Mouse (Mus musculus) urinary bladder, postnatal 10 days (tissue): ENCODE measurements around the gene Cct5.
"Not testable (repeated sequence)": the region's sequence is repeated elsewhere in the genome, so short reads cannot be mapped to it uniquely, and the experiment has no call there.

Experiments used
- DNase-seq: peaks from one replicate; pipeline ENCODE4 v3.0.0; 2022; ENCODE audit warnings: low spot score

Gene Cct5

DNA sequence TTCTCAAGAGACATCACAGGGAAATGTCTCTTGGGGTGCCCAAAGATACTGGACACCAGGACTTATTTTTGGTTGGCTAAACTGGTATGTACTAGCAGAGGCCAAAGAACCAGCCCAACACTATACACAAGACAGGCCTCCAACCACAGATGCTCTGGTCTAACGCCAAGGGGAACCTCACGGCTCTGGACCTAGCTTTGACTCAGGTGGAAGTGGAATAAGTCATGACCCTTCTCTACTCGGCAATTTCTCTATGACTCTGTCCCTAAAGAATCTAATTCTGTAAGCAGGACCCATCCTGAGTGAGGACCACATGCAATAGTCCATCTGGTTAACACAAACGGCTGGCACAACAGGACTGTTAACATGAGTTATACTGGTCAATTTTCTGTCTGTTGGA is 1.8 kb downstream of the Cct5 start:
- DNase-seq, result no peak

GRCm38 (mm10) chr15:31595651-31596050 is 6.0 kb downstream of the Cct5 start:
- no peak for DNase-seq

DNA sequence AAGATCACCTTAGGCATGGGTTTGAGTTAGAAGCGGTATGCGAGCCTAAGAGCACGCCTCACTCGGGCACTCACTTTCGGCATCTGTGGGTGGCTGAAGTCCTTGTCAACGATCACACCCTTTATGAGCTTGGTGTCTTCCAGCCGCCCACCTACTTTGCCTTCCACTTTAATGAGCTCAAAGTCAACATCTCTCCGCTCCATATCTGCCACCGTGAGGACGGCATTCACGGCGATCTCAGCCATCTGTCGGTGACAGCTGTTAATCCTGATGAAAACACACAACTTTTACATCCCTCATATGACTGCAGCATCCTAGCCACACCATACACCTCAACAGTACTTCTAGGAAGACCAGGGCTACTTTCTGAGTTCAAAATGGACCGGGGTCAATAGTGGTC is 7.3 kb downstream of the Cct5 start:
- DNase-seq, result no peak

- no peak for DNase-seq
Measured at GRCm38 (mm10) chr15:31592531-31592930, 9.1 kb downstream of the Cct5 start.

- DNase-seq, result no peak
Measured at GRCm38 (mm10) chr15:31590176-31590575, 11.4 kb downstream of the Cct5 start.

GRCm38 (mm10) chr15:31588989-31589640 is 12.5 kb downstream of the Cct5 start:
- no peak for DNase-seq

DNA sequence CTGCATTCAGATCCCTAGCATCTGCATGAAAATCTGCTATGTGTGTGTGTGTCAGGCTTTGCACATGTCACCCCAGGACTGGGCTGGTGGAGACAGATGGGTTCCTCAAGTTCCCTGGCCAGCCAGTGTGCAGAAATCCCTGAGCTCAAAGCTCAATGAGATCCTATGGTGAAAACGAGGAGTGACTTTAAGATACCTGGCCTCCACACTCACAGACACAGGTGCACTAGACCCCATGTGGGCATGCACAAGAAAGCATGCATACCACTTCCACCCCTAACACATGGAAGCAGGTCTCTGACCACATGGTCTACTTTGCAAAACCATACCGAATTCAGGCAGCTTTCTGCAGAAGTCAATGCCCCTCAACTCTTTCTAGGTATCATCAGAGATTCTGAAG is 13.8 kb downstream of the Cct5 start:
- no peak for DNase-seq

GRCm38 (mm10) chr15:31586519-31586918 is 15.1 kb downstream of the Cct5 start:
- peak; percentile 54 for DNase-seq

- no peak for DNase-seq
Measured at GRCm38 (mm10) chr15:31586088-31586487, 15.5 kb downstream of the Cct5 start.

DNA sequence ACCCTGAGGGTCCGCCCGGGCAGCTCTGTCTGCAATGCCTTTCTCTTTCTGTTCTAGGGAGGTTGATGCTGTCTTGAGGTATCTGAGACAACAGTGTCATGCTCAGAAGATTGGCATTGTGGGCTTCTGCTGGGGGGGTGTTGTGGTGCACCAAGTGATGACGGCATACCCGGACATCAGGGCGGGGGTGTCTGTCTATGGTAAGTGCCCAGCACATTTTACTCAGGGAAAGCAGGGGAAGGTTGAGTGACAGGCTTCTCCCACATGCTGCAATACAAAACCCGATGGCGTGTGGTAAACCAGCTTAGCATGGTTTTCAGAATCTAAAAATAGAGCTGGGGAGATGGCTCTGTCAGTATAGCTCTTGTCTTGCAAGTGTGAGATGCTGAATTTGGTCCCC is 16.4 kb downstream of the Cct5 start:
- DNase-seq, result no peak

DNA sequence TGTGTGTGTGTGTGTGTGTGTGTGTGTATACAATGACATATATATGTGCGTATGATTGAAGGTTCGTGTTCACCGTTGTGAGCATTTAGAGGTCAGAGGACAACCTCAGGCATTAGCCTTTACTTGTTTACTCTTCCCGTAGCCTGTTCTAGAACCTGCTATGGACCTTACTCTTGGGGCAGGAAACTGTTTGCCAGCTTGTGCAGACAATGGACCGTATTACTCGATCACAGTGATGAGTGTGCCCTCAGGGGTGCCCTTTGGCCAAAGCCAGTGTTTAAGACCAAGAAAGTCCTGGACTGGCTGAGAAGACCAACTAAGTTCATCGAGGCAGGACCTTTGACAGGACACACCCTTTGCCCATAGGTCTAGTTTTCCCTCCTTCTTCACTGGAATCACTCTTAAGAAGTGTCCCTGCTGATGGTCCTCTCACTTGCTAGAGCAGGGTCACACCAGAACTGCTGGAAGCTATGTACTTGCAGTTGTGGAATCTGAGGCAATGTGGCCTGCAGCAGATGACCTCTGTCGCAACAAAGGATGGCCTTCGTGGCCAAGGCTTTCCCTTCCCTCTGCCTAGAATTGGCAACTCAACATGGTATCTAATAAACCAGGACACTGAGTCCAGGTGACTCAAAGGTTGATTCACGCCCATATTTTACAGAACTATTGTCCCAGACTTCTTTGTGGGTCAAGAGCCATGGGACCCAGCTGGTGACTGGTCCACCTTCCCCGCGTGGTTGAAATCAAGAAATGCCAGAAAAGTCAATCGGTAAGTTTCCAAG is 18.1 kb downstream of the Cct5 start:
- no peak for DNase-seq

- not testable (repeated sequence) for DNase-seq
Measured at GRCm38 (mm10) chr15:31581086-31581485, 20.5 kb downstream of the Cct5 start.

- no peak for DNase-seq
Measured at GRCm38 (mm10) chr15:31576076-31576475, 25.5 kb downstream of the Cct5 start.

- DNase-seq, result no peak
Measured at GRCm38 (mm10) chr15:31573692-31574091, 27.9 kb downstream of the Cct5 start.

- no peak for DNase-seq
Measured at GRCm38 (mm10) chr15:31573287-31573686, 28.3 kb downstream of the Cct5 start.

GRCm38 (mm10) chr15:31571906-31572722 is 29.5 kb downstream of the Cct5 start:
- DNase-seq, result no peak

GRCm38 (mm10) chr15:31570959-31571358 is 30.6 kb downstream of the Cct5 start:
- DNase-seq, result no peak

DNA sequence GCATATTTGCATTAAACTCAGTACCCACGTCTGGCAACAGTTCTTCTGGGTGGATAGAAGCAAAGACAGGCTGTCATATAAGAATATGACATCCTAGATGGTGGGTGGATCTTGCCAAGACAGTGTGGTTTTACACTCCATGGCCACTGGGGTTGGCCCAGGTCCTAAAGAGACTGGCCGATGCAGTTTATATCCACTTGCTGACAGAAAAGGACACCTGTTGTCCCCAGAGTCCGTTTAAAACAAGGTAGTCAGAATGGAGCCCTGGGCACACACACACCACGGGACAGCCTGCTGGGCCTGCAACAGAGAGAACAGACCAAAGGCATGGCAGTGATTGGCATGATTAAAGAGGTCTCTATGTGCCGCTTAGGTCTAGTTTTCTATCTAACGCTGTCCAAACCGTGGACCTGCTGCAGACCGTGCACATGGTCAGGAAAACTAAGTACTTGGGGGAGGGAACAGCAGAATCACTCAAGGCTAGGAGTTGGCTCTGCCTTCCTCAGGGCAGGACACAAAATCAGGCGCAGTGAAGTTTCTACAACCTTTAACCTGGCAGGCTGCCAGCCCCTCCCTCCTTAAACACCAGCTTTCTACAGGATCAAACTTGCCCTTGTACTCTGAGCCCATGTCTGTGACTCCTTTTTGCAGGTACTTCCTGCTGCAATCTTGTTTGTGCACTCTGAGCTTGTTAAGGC is 32.1 kb downstream of the Cct5 start:
- DNase-seq, result peak; percentile 36

DNA sequence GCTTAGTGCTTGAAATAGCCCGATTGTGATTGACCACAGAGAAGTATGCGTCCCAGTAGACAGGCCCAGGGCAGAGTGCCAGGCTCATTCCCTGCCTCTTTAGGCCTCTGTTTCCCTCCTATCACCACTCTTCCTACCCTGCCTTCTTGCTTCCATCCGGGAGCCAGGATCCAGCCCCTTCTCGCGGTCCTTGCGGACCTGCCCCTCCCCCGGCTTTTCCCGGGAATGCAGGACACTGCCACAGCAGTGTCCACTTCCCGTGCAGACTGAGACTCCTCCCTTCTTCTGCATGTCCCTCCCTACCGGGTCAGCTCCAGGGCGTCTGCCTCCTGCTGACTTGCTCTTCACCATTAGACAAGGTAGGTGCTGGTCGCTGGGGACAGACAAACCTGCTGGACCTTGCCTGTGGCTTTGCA is 33.0 kb downstream of the Cct5 start:
- DNase-seq, result no peak

- no peak for DNase-seq
Measured at GRCm38 (mm10) chr15:31567431-31567830, 34.2 kb downstream of the Cct5 start.

DNA sequence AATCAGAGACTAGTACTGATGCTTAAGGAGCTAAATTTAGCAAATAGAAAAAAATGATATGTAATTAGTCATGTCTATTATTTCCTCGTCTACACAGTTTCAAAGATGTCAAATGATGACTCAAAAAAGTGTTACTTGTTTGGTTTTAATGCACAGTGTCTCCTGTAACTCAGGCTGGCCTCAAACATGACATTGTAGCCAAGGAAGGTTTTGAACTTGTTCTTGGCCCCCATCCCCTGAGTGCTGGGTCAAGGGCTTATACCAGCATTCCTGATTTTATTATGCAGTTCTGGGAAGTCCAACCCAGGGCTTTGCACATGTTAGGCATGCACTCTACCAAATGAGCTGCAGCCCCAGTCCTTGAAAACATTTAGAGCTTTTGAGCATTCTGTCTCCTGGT is 35.8 kb downstream of the Cct5 start:
- no peak for DNase-seq

GRCm38 (mm10) chr15:31565184-31565583 is 36.4 kb downstream of the Cct5 start, which contains the start of gene Cmbl:
Cmbl (plus strand) TSS chr15:31565389.
- DNase-seq, result no peak
